In genomic region chr5:108693872-108694288, GRCm38 (mm10) we compare ENCODE assay signal across 8 mouse cellular contexts. TPM values are rescaled to one million over a fixed set of nuclear protein-coding genes. Genes with fewer than 3 reads are reported as not detected.
DNase-seq lines count a peak whose midpoint lies in the region; ATAC-seq and TF ChIP-seq lines count a peak whose summit lies in the region.

No protein-coding gene starts in this region.

- H3K9me3 ChIP-seq in embryonic facial prominence, embryonic 15.5 days (replicated peaks) = no peaks in the 10 kb centered on the region
- H3K9me3 ChIP-seq in heart, embryonic 12.5 days (replicated peaks) = no peaks in the 10 kb centered on the region
- no peaks in the 10 kb centered on the region for H3K9me3 ChIP-seq in kidney, embryonic 16.5 days (ENCODE audit: low read length)
- H3K9me3 ChIP-seq in neural tube, embryonic 14.5 days (ENCODE audit: control insufficient read depth, low read length) = no peaks in the 10 kb centered on the region

- no peaks in the 10 kb centered on the region for H3K27me3 ChIP-seq in C2C12 (ENCODE audit: control insufficient read depth, insufficient read depth, insufficient read length)
- no peaks in the 10 kb centered on the region for H3K27me3 ChIP-seq in embryonic facial prominence, embryonic 15.5 days
- no peaks in the 10 kb centered on the region for H3K27me3 ChIP-seq in heart, embryonic 12.5 days (replicated peaks)
- H3K27me3 ChIP-seq in kidney, embryonic 16.5 days (ENCODE audit: insufficient read depth, low read length) = no peaks in the 10 kb centered on the region
- peaks cover 6% of the 10 kb centered on the region; the same call in 1 of the 2 replicates for H3K27me3 ChIP-seq in neural tube, embryonic 14.5 days (ENCODE audit: control insufficient read depth, insufficient read depth, low read length)
- no peaks in the 10 kb centered on the region for H3K27me3 ChIP-seq in testis, adult 2 months (ENCODE audit: control insufficient read depth, insufficient read depth, low read length)

- no peak for TF ChIP-seq CTCF in C2C12 (IDR thresholded peaks at IDR 0.05; ENCODE audit: control insufficient read depth, insufficient read depth, insufficient read length)
- no peak for TF ChIP-seq CTCF in testis, adult 2 months (IDR thresholded peaks at IDR 0.05; ENCODE audit: control insufficient read depth, insufficient read depth, insufficient replicate concordance, low read depth, low read length)

- ATAC-seq in embryonic facial prominence, embryonic 15.5 days (ENCODE audit: insufficient number of reproducible peaks, low FRiP score, low TSS enrichment, low read depth) = peak; percentile 92
- ATAC-seq in heart, embryonic 12.5 days (ENCODE audit: insufficient number of reproducible peaks, low FRiP score) = peak; percentile 95
- peak; percentile 94 for ATAC-seq in kidney, embryonic 16.5 days (ENCODE audit: low FRiP score, low TSS enrichment)
- ATAC-seq in neural tube, embryonic 14.5 days (ENCODE audit: low read depth) = peak; percentile 95

- H3K79me3 ChIP-seq in C2C12 (ENCODE audit: low read depth) = no peaks in the 10 kb centered on the region

- H3K9ac ChIP-seq in embryonic facial prominence, embryonic 15.5 days = peak overlapping the region; percentile 69
- H3K9ac ChIP-seq in heart, embryonic 12.5 days = peak overlapping the region; percentile 96
- peak overlapping the region; percentile 94 for H3K9ac ChIP-seq in kidney, embryonic 16.5 days (replicated peaks; ENCODE audit: low read length)
- peak overlapping the region; percentile 42; the same call in 1 of the 2 replicates for H3K9ac ChIP-seq in neural tube, embryonic 14.5 days (replicated peaks; ENCODE audit: low read depth, low read length)

- H3K79me2 ChIP-seq in C2C12 (ENCODE audit: control insufficient read depth, insufficient read depth) = no peaks in the 10 kb centered on the region

- peak; percentile 41 for TF ChIP-seq POLR2A in testis, adult 2 months (IDR thresholded peaks at IDR 0.05; ENCODE audit: control insufficient read depth, low read depth, low read length)

- H3ac ChIP-seq in C2C12 (ENCODE audit: control insufficient read depth, insufficient read length, low read depth) = peak overlapping the region; percentile 89

- H3K4me1 ChIP-seq in embryonic facial prominence, embryonic 15.5 days = peaks cover 50% of the 10 kb centered on the region
- H3K4me1 ChIP-seq in heart, embryonic 12.5 days (replicated peaks) = peaks cover 60% of the 10 kb centered on the region
- H3K4me1 ChIP-seq in kidney, embryonic 16.5 days (ENCODE audit: insufficient read depth, low read length) = peaks cover 49% of the 10 kb centered on the region
- H3K4me1 ChIP-seq in neural tube, embryonic 14.5 days (ENCODE audit: control insufficient read depth, insufficient read depth, low read length) = 0 out of 2 replicates have a peak, but pooled peaks cover 4% of the 10 kb centered on the region
- peaks cover 26% of the 10 kb centered on the region for H3K4me1 ChIP-seq in testis, adult 2 months (ENCODE audit: control insufficient read depth, insufficient read depth, low read length)

- DNase-seq in adrenal gland, adult 2 months = peak; percentile 93
- DNase-seq in lung, adult 18-20 months = peak; percentile 88 to 89

- H3K36me3 ChIP-seq in C2C12 (ENCODE audit: control insufficient read depth, insufficient read depth) = no peaks in the 10 kb centered on the region
- peaks cover 3% of the 10 kb centered on the region; the same call in 1 of the 2 replicates for H3K36me3 ChIP-seq in embryonic facial prominence, embryonic 15.5 days
- no peaks in the 10 kb centered on the region; the same call in 1 of the 2 replicates for H3K36me3 ChIP-seq in heart, embryonic 12.5 days
- 0 out of 2 replicates have a peak, but pooled peaks cover 3% of the 10 kb centered on the region for H3K36me3 ChIP-seq in kidney, embryonic 16.5 days (ENCODE audit: insufficient read depth, low read length)
- H3K36me3 ChIP-seq in neural tube, embryonic 14.5 days (ENCODE audit: control insufficient read depth, insufficient read depth, low read length) = no peaks in the 10 kb centered on the region
- no peaks in the 10 kb centered on the region for H3K36me3 ChIP-seq in testis, adult 2 months (ENCODE audit: control insufficient read depth, insufficient read depth, low read length)

- H3K27ac ChIP-seq in embryonic facial prominence, embryonic 15.5 days (replicated peaks) = no peak overlapping the region
- H3K27ac ChIP-seq in heart, embryonic 12.5 days (ENCODE audit: poor library complexity, severe bottlenecking) = peak overlapping the region; percentile 69; the same call in 1 of the 2 replicates
- peak overlapping the region; percentile 60 for H3K27ac ChIP-seq in kidney, embryonic 16.5 days (ENCODE audit: low read length)
- H3K27ac ChIP-seq in neural tube, embryonic 14.5 days (ENCODE audit: low read depth, low read length) = no peak overlapping the region
- no peak overlapping the region for H3K27ac ChIP-seq in testis, adult 2 months (ENCODE audit: control insufficient read depth, insufficient read depth, low read depth, low read length)

- peak overlapping the region; percentile 83 for H3K4me2 ChIP-seq in embryonic facial prominence, embryonic 15.5 days (replicated peaks)
- H3K4me2 ChIP-seq in heart, embryonic 12.5 days = peak overlapping the region; percentile 78
- peak overlapping the region; percentile 81 for H3K4me2 ChIP-seq in kidney, embryonic 16.5 days (replicated peaks; ENCODE audit: low read depth, low read length)
- peak overlapping the region; percentile 99 for H3K4me2 ChIP-seq in neural tube, embryonic 14.5 days (ENCODE audit: low read depth, low read length)

- under 1% methylated on average over 39 of the region's 43 CpGs for WGBS in embryonic facial prominence, embryonic 15.5 days
- under 1% methylated on average over 32 of the region's 43 CpGs for WGBS in heart, embryonic 12.5 days
- 0% methylated on average over 37 of the region's 43 CpGs for WGBS in kidney, embryonic 16.5 days
- WGBS in neural tube, embryonic 14.5 days = under 1% methylated on average over 27 of the region's 43 CpGs

- peak overlapping the region; percentile 45 for H3K4me3 ChIP-seq in C2C12 (ENCODE audit: insufficient read depth, poor library complexity, severe bottlenecking)
- peak overlapping the region; percentile 84 for H3K4me3 ChIP-seq in embryonic facial prominence, embryonic 15.5 days (replicated peaks)
- peak overlapping the region; percentile 96 for H3K4me3 ChIP-seq in heart, embryonic 12.5 days
- peak overlapping the region; percentile 88 for H3K4me3 ChIP-seq in kidney, embryonic 16.5 days (ENCODE audit: low read length)
- H3K4me3 ChIP-seq in neural tube, embryonic 14.5 days (ENCODE audit: low read depth, low read length) = peak overlapping the region; percentile 68
- H3K4me3 ChIP-seq in testis, adult 2 months (ENCODE audit: control insufficient read depth, low read depth, low read length) = peak overlapping the region; percentile 86

TF ChIP-seq in C2C12, 6 proteins besides CTCF, POLR2A, EP300 and RAD21 (continues in another document):
- TF ChIP-seq FOSL1 (IDR thresholded peaks at IDR 0.05; ENCODE audit: insufficient read depth, low read length, poor library complexity, severe bottlenecking) (no peak), USF1 (IDR thresholded peaks at IDR 0.05; ENCODE audit: low read depth) (peak; percentile 44), MAX (IDR thresholded peaks at IDR 0.05) (peak; percentile 67), MYOG (IDR thresholded peaks at IDR 0.05; ENCODE audit: control insufficient read depth, extremely low read depth, insufficient read length) (no peak)

RNA-seq across cellular contexts. Expression of gene Fgfrl1, which starts 1.7 kb away (rescaled TPM):
- polyA plus RNA-seq in C2C12 (2012; fragmentation: generic; extraction: Trizol) = 30.9 TPM
- total RNA-seq in adrenal gland, adult 2 months (2021) = 10 to 100 TPM; 21.5 to 48.5 TPM
- 72.1 and 103 TPM in 2 replicates for polyA plus RNA-seq in adrenal gland, adult 2 months (2012; rRNA removed)
- polyA plus RNA-seq in embryonic facial prominence, embryonic 15.5 days (2015; fragmentation: Nextera tagmentation; extraction: Ambion mirVana) = 29.0 and 29.4 TPM in 2 replicates
- 39.1 and 40.1 TPM in 2 replicates for polyA plus RNA-seq in heart, embryonic 12.5 days (2016; fragmentation: Nextera tagmentation; extraction: Ambion mirVana)
- polyA plus RNA-seq in kidney, embryonic 16.5 days (2015; fragmentation: Nextera tagmentation; extraction: Ambion mirVana) = 11.5 and 13.8 TPM in 2 replicates
- polyA plus RNA-seq in neural tube, embryonic 14.5 days (2014; fragmentation: Nextera tagmentation; extraction: Ambion mirVana) = 6.5 and 7.0 TPM in 2 replicates
- polyA plus RNA-seq in testis, adult 2 months (2012; rRNA removed) = 28.9 and 34.7 TPM in 2 replicates

RNA-seq across cellular contexts. Expression of gene Slc26a1, which starts 18.5 kb away (rescaled TPM):
- 0.11 TPM for polyA plus RNA-seq in C2C12 (2012; fragmentation: generic; extraction: Trizol)
- under 1 TPM; 0.21 to 0.81 TPM for total RNA-seq in adrenal gland, adult 2 months (2021)
- polyA plus RNA-seq in adrenal gland, adult 2 months (2012; rRNA removed) = 0.21 and 0.85 TPM in 2 replicates
- 0.93 and 0.96 TPM in 2 replicates for polyA plus RNA-seq in embryonic facial prominence, embryonic 15.5 days (2015; fragmentation: Nextera tagmentation; extraction: Ambion mirVana)
- 0.54 and 1.0 TPM in 2 replicates for polyA plus RNA-seq in heart, embryonic 12.5 days (2016; fragmentation: Nextera tagmentation; extraction: Ambion mirVana)
- 9.5 and 9.8 TPM in 2 replicates for polyA plus RNA-seq in kidney, embryonic 16.5 days (2015; fragmentation: Nextera tagmentation; extraction: Ambion mirVana)
- polyA plus RNA-seq in neural tube, embryonic 14.5 days (2014; fragmentation: Nextera tagmentation; extraction: Ambion mirVana) = 2.6 and 3.3 TPM in 2 replicates
- 0.04 and 0.09 TPM in 2 replicates for polyA plus RNA-seq in testis, adult 2 months (2012; rRNA removed)

RNA-seq across cellular contexts. Expression of gene Dgkq, which starts 24.4 kb away (rescaled TPM):
- polyA plus RNA-seq in C2C12 (2012; fragmentation: generic; extraction: Trizol) = 4.7 TPM
- total RNA-seq in adrenal gland, adult 2 months (2021) = 10 to 100 TPM; 13.6 to 20.7 TPM
- polyA plus RNA-seq in adrenal gland, adult 2 months (2012; rRNA removed) = 20.8 and 22.0 TPM in 2 replicates
- 14.6 and 17.4 TPM in 2 replicates for polyA plus RNA-seq in embryonic facial prominence, embryonic 15.5 days (2015; fragmentation: Nextera tagmentation; extraction: Ambion mirVana)
- polyA plus RNA-seq in heart, embryonic 12.5 days (2016; fragmentation: Nextera tagmentation; extraction: Ambion mirVana) = 8.4 and 9.4 TPM in 2 replicates
- polyA plus RNA-seq in kidney, embryonic 16.5 days (2015; fragmentation: Nextera tagmentation; extraction: Ambion mirVana) = 14.2 and 14.6 TPM in 2 replicates
- polyA plus RNA-seq in neural tube, embryonic 14.5 days (2014; fragmentation: Nextera tagmentation; extraction: Ambion mirVana) = 25.5 and 28.7 TPM in 2 replicates
- polyA plus RNA-seq in testis, adult 2 months (2012; rRNA removed) = 4.7 and 4.8 TPM in 2 replicates

RNA-seq across cellular contexts. Expression of gene Idua, which starts 33.7 kb away (rescaled TPM):
- 1.1 TPM for polyA plus RNA-seq in C2C12 (2012; fragmentation: generic; extraction: Trizol)
- total RNA-seq in adrenal gland, adult 2 months (2021) = 10 to 100 TPM; 15.5 to 16.3 TPM
- polyA plus RNA-seq in adrenal gland, adult 2 months (2012; rRNA removed) = 41.7 and 42.6 TPM in 2 replicates
- 17.3 and 18.1 TPM in 2 replicates for polyA plus RNA-seq in embryonic facial prominence, embryonic 15.5 days (2015; fragmentation: Nextera tagmentation; extraction: Ambion mirVana)
- polyA plus RNA-seq in heart, embryonic 12.5 days (2016; fragmentation: Nextera tagmentation; extraction: Ambion mirVana) = 16.5 and 17.8 TPM in 2 replicates
- polyA plus RNA-seq in kidney, embryonic 16.5 days (2015; fragmentation: Nextera tagmentation; extraction: Ambion mirVana) = 12.0 and 12.9 TPM in 2 replicates
- 11.7 and 12.2 TPM in 2 replicates for polyA plus RNA-seq in neural tube, embryonic 14.5 days (2014; fragmentation: Nextera tagmentation; extraction: Ambion mirVana)
- 3.6 and 3.8 TPM in 2 replicates for polyA plus RNA-seq in testis, adult 2 months (2012; rRNA removed)

Comparison
In these comparisons a context has a peak if more than half of its experiments do, and no peak if none do; other contexts are left out.
1. H3K4me3 ChIP-seq: peak in every context shown above with its lines; median percentile 96 in heart, embryonic 12.5 days; 88 in kidney, embryonic 16.5 days; 86 in testis, adult 2 months; 84 in embryonic facial prominence, embryonic 15.5 days; 68 in neural tube, embryonic 14.5 days; 45 in C2C12.
2. H3K27ac ChIP-seq: peak in heart, embryonic 12.5 days (single experiment) and kidney, embryonic 16.5 days (single experiment); none in embryonic facial prominence, embryonic 15.5 days (single experiment), neural tube, embryonic 14.5 days (single experiment) and testis, adult 2 months (single experiment).
3. H3K9ac ChIP-seq: peak in every context shown above with its lines; median percentile 96 in heart, embryonic 12.5 days; 94 in kidney, embryonic 16.5 days; 69 in embryonic facial prominence, embryonic 15.5 days; 42 in neural tube, embryonic 14.5 days.
4. Peak in every context shown above with its lines, with median percentiles within 50 percentile points of each other: ATAC-seq and H3K4me2 ChIP-seq.